Mouse (Mus musculus) MEL (cell line): ENCODE measurements at regions not wholly inside any gene's neighbourhood (a gene's known extent, or its start where the extent isn't known, plus 50 kb on each side); places are given as distances from the start of the nearest gene placed in this dataset.

ENCODE experiments used
- DNase-seq: peaks from one replicate; pipeline ENCODE4 v3.0.0; 2011; ENCODE audit warnings: low read depth, low spot score
- H3K27ac ChIP-seq: 2 replicates; pipeline ENCODE4 v1.5.1; 2012; ENCODE audit warnings: low read depth, mild to moderate bottlenecking, control low read depth, low read length, moderate library complexity; ENCODE audit not compliant: control insufficient read depth
- H3K27me3 ChIP-seq, 2 experiments: fragments of 150-350 bp in 1 of 2; sonication (generic) in 1 of 2; 2 replicates each; pipeline ENCODE4 v1.6.1; 2012; ENCODE audit warnings: low read length in 2 of 2, mild to moderate bottlenecking in 2 of 2, improper control_type of control experiment in 1 of 2, moderate library complexity in 1 of 2; ENCODE audit not compliant: insufficient read depth in 2 of 2, control insufficient read depth in 1 of 2
- H3K36me3 ChIP-seq, 2 experiments: 2 replicates each; pipeline ENCODE4 v1.6.1; 2012 to 2014; ENCODE audit warnings: low read length in 2 of 2, improper control_type of control experiment in 1 of 2, inconsistent platforms in 1 of 2, mild to moderate bottlenecking in 1 of 2; ENCODE audit not compliant: insufficient read depth in 2 of 2, control insufficient read depth in 1 of 2
- H3K4me1 ChIP-seq, 2 experiments: fragments of 150-350 bp in 1 of 2; sonication (generic) in 1 of 2; 2 replicates each; pipeline ENCODE4 v1.6.1; 2012; ENCODE audit warnings: low read length in 2 of 2, improper control_type of control experiment in 1 of 2, mild to moderate bottlenecking in 1 of 2; ENCODE audit not compliant: insufficient read depth in 2 of 2, control insufficient read depth in 1 of 2
- H3K4me3 ChIP-seq, 2 experiments: fragments of 150-350 bp in 1 of 2; sonication (generic) in 1 of 2; 2 replicates each; pipeline ENCODE4 v1.5.1; 2012; ENCODE audit warnings: low read depth in 2 of 2, low read length in 2 of 2, mild to moderate bottlenecking in 2 of 2, moderate library complexity in 2 of 2, control low read depth in 1 of 2, improper control_type of control experiment in 1 of 2; ENCODE audit not compliant: control insufficient read depth in 1 of 2, insufficient read depth in 1 of 2
- H3K79me2 ChIP-seq: 2 replicates; pipeline ENCODE4 v1.6.1; 2012; ENCODE audit warnings: mild to moderate bottlenecking, low read length, moderate library complexity; ENCODE audit not compliant: control insufficient read depth, poor library complexity, insufficient read depth
- H3K9ac ChIP-seq: 2 replicates; pipeline ENCODE4 v1.6.1; 2012; ENCODE audit warnings: low read depth, mild to moderate bottlenecking, control low read depth, low read length, moderate library complexity; ENCODE audit not compliant: control insufficient read depth, poor library complexity, severe bottlenecking
- H3K9me3 ChIP-seq: fragments of 150-350 bp; sonication (generic); replicated peaks from 2 replicates; pipeline ENCODE4 v1.6.1; 2012; ENCODE audit warnings: mild to moderate bottlenecking, low read length, improper control_type of control experiment, moderate library complexity; ENCODE audit not compliant: insufficient read depth
- BHLHE40 ChIP-seq: IDR thresholded peaks from 2 replicates; pipeline ENCODE4 v1.6.1; 2012; ENCODE audit warnings: low read depth, mild to moderate bottlenecking, inconsistent platforms, low read length, improper control_type of control experiment, borderline replicate concordance
- CTCF ChIP-seq, 3 experiments: IDR thresholded peaks in 2 of 3; conservative IDR thresholded peaks in 1 of 3; 2 replicates each; pipeline ENCODE4 v1.5.1; 2011 to 2012; ENCODE audit warnings: low read length in 3 of 3, low read depth in 2 of 3, mild to moderate bottlenecking in 2 of 3, improper control_type of control experiment in 1 of 3, inconsistent platforms in 1 of 3, mixed read lengths in 1 of 3, moderate library complexity in 1 of 3; ENCODE audit not compliant: control insufficient read depth in 1 of 3, insufficient read depth in 1 of 3, poor library complexity in 1 of 3, severe bottlenecking in 1 of 3
- ELF1 ChIP-seq: IDR thresholded peaks from 2 replicates; pipeline ENCODE4 v1.6.1; 2014; ENCODE audit warnings: low read depth, mild to moderate bottlenecking, inconsistent platforms, low read length, improper control_type of control experiment, moderate library complexity
- EP300 ChIP-seq, 2 experiments: IDR thresholded peaks; 2 replicates each; pipeline ENCODE4 v1.6.1; 2011; ENCODE audit warnings: improper control_type of control experiment in 2 of 2, low read length in 2 of 2, low read depth in 1 of 2, mild to moderate bottlenecking in 1 of 2
- GABPA ChIP-seq: IDR thresholded peaks from 2 replicates; pipeline ENCODE4 v1.6.1; 2012; ENCODE audit warnings: low read depth, mild to moderate bottlenecking, inconsistent platforms, low read length, improper control_type of control experiment, moderate library complexity
- GATA1 ChIP-seq: IDR thresholded peaks from 2 replicates; pipeline ENCODE4 v1.6.1; 2011; ENCODE audit warnings: low read depth, low read length, improper control_type of control experiment
- JUND ChIP-seq: IDR thresholded peaks from 2 replicates; pipeline ENCODE4 v1.6.1; 2011; ENCODE audit warnings: low read depth, mild to moderate bottlenecking, improper control_type of control experiment, low read length
- KAT2A ChIP-seq: conservative IDR thresholded peaks from 2 replicates; pipeline ENCODE4 v1.6.1; 2012; ENCODE audit warnings: low read depth, low read length, improper control_type of control experiment, inconsistent platforms
- MEF2A ChIP-seq: IDR thresholded peaks from 2 replicates; pipeline ENCODE4 v1.6.1; 2014; ENCODE audit warnings: low read depth, mild to moderate bottlenecking, inconsistent platforms, low read length, improper control_type of control experiment; ENCODE audit not compliant: poor library complexity, insufficient replicate concordance, severe bottlenecking; ENCODE audit errors: extremely low read depth
- MXI1 ChIP-seq: IDR thresholded peaks from 2 replicates; pipeline ENCODE4 v1.6.1; 2011; ENCODE audit warnings: mild to moderate bottlenecking, low read depth, low read length, improper control_type of control experiment
- MYC ChIP-seq: IDR thresholded peaks from 2 replicates; pipeline ENCODE4 v1.6.1; 2011; ENCODE audit warnings: low read depth, mild to moderate bottlenecking, low read length, improper control_type of control experiment, moderate library complexity
- NRF1 ChIP-seq: IDR thresholded peaks from 2 replicates; pipeline ENCODE4 v1.6.1; 2014; ENCODE audit warnings: low read depth, mild to moderate bottlenecking, inconsistent platforms, low read length, improper control_type of control experiment, moderate library complexity; ENCODE audit not compliant: poor library complexity, insufficient read depth, severe bottlenecking
- POLR2AphosphoS5 ChIP-seq: IDR thresholded peaks from 2 replicates; pipeline ENCODE4 v1.6.1; 2012; ENCODE audit warnings: low read depth, borderline replicate concordance, mild to moderate bottlenecking, inconsistent platforms, low read length, moderate library complexity, mixed read lengths
- SMC3 ChIP-seq: IDR thresholded peaks from 2 replicates; pipeline ENCODE4 v1.6.1; 2011; ENCODE audit warnings: low read depth, low read length, improper control_type of control experiment
- TAL1 ChIP-seq: IDR thresholded peaks from 2 replicates; pipeline ENCODE4 v1.6.1; 2012; ENCODE audit warnings: mild to moderate bottlenecking, inconsistent platforms, low read length, moderate library complexity, mixed read lengths
- TBP ChIP-seq: IDR thresholded peaks from 2 replicates; pipeline ENCODE4 v1.8.0; 2011; ENCODE audit warnings: low read depth, low read length, improper control_type of control experiment
- UBTF ChIP-seq: IDR thresholded peaks from 2 replicates; pipeline ENCODE4 v1.6.1; 2012; ENCODE audit warnings: low read depth, mild to moderate bottlenecking, inconsistent platforms, low read length, improper control_type of control experiment, moderate library complexity, borderline replicate concordance; ENCODE audit not compliant: insufficient read depth
- USF2 ChIP-seq, 2 experiments: IDR thresholded peaks; 2 replicates each; pipeline ENCODE4 v1.6.1; 2011 to 2012; ENCODE audit warnings: improper control_type of control experiment in 2 of 2, low read length in 2 of 2, borderline replicate concordance in 1 of 2, inconsistent platforms in 1 of 2, low read depth in 1 of 2, mild to moderate bottlenecking in 1 of 2; ENCODE audit not compliant: insufficient read depth in 1 of 2
- ZKSCAN1 ChIP-seq: IDR thresholded peaks from 2 replicates; pipeline ENCODE4 v1.6.1; 2012; ENCODE audit warnings: low read depth, mild to moderate bottlenecking, inconsistent platforms, low read length, improper control_type of control experiment, moderate library complexity
- ZMIZ1 ChIP-seq: IDR thresholded peaks from 2 replicates; pipeline ENCODE4 v1.6.1; 2012; ENCODE audit warnings: low read depth, mild to moderate bottlenecking, inconsistent platforms, low read length, improper control_type of control experiment, moderate library complexity

DNA sequence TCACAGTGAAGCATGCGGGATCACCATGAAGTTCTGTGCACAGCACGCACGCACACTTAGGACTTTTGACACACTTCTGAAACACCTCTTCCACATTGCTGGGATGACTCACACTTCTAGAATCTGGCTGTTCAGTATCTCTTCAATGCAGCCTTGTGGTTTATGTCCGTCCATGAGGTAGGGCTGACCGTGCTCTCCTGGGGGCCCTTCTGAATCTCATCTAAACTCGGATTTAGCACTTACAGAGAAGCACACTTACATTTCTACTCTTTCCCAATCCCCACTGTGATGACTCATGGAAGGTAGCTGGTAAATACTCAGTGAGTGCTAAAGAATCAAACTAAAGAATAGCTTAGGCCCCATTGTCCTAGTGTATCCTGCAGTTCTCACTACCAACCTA is 142.2 kb upstream of the Rbms1 start:
- Histone ChIP-seq H3K9ac (no peak overlapping the region), H3K36me3 (no peaks in the 10 kb centered on the region), H3K79me2 (no peaks in the 10 kb centered on the region), H3K4me1 (no peaks in the 10 kb centered on the region), H3K27me3 (no peaks in the 10 kb centered on the region), H3K27ac (no peak overlapping the region), H3K4me3 (no peak overlapping the region), H3K9me3 (no peaks in the 10 kb centered on the region)
- DNase-seq, result no peak
- TF ChIP-seq BHLHE40 (no peak), TAL1 (no peak), NRF1 (no peak), MXI1 (no peak), ZMIZ1 (no peak), UBTF (no peak), SMC3 (no peak), KAT2A (no peak), GABPA (no peak)

DNA sequence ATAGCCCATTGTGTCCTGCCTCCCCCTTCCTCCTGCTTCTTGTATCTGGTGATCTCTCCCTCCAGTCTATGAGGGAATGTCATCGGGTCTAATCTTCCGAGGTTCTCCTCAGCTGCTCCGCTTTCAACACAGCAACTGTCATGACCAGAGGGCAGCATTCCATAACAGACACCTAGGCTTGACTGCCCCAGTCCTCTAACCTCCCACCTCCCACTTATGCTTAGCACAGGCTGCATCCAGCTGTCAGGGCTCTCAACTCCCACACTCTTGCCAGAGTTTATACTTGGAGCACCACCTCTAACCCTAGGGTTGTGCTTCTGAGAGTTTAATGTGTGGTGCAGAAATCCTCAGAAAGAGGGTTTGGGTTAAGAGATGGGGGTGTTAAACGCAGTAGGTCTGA is 137.9 kb upstream of the Rbms1 start:
- Histone ChIP-seq H3K9ac (no peak overlapping the region), H3K79me2 (no peaks in the 10 kb centered on the region), H3K9me3 (no peaks in the 10 kb centered on the region), H3K4me1 (no peaks in the 10 kb centered on the region), H3K27me3 (no peaks in the 10 kb centered on the region), H3K36me3 (no peaks in the 10 kb centered on the region), H3K4me3 (no peak overlapping the region)
- DNase-seq, result no peak
- no peak for TF ChIP-seq NRF1
- TF ChIP-seq ZKSCAN1, result no peak
- no peak for TF ChIP-seq JUND
- TF ChIP-seq CTCF (IDR thresholded peaks at IDR 0.05 in 2 of 3, conservative IDR thresholded peaks at IDR 0.05 in 1 of 3; ENCODE audit: control insufficient read depth in 1 of 3, insufficient read depth in 1 of 3, low read depth in 2 of 3, low read length in 3 of 3, poor library complexity in 1 of 3, severe bottlenecking in 1 of 3), result no peak
- TF ChIP-seq MYC, result no peak
- no peak for TF ChIP-seq EP300 (IDR thresholded peaks at IDR 0.05; ENCODE audit: low read depth in 1 of 2, low read length in 2 of 2)
- no peak for TF ChIP-seq TAL1
- no peak for TF ChIP-seq USF2 (IDR thresholded peaks at IDR 0.05; ENCODE audit: borderline replicate concordance in 1 of 2, insufficient read depth in 1 of 2, low read depth in 1 of 2, low read length in 2 of 2)
- no peak for TF ChIP-seq GATA1
- no peak for TF ChIP-seq UBTF
- no peak for TF ChIP-seq TBP
- TF ChIP-seq MXI1, result no peak
- no peak for TF ChIP-seq POLR2AphosphoS5
- TF ChIP-seq MEF2A, result no peak
- TF ChIP-seq ELF1, result no peak
- TF ChIP-seq, all 39 proteins: peak for 0
- H3K27ac ChIP-seq, result no peak overlapping the region
